Mouse (Mus musculus) frontal cortex, postnatal 10 days (tissue): ENCODE measurements at regions not wholly inside any gene's neighbourhood (a gene's known extent, or its start where the extent isn't known, plus 50 kb on each side); places are given as distances from the start of the nearest gene placed in this dataset.
A peak's percentile ranks its signal among the peaks of the same experiment; 100 is the strongest.

Source experiments
- DNase-seq, 2 experiments: peaks; one replicate each; pipeline ENCODE4 v3.0.0; 2022; ENCODE audit warnings: low spot score in 2 of 2, mixed read lengths in 1 of 2

- no peak for DNase-seq
Observed at GRCm38 (mm10) chr3:121902246-121902645, 50.1 kb upstream of the Arhgap29 start.

GRCm38 (mm10) chr3:121900429-121900844 is 51.9 kb upstream of the Arhgap29 start:
- DNase-seq, result no peak

- DNase-seq, result no peak
Observed at GRCm38 (mm10) chr3:121897821-121898574, 54.3 kb upstream of the Arhgap29 start.

- DNase-seq, result no peak
Observed at GRCm38 (mm10) chr3:121893606-121894005, 58.7 kb upstream of the Arhgap29 start.

GRCm38 (mm10) chr3:121892675-121893074 is 59.7 kb upstream of the Arhgap29 start:
- DNase-seq, result no peak

GRCm38 (mm10) chr3:121891338-121891737 is 61.0 kb upstream of the Arhgap29 start:
- no peak for DNase-seq

GRCm38 (mm10) chr3:121890563-121890962 is 61.8 kb upstream of the Arhgap29 start:
- no peak for DNase-seq

- no peak for DNase-seq
Observed at GRCm38 (mm10) chr3:121886870-121887605, 65.3 kb upstream of the Arhgap29 start.

GRCm38 (mm10) chr3:121886309-121886708 is 66.0 kb upstream of the Arhgap29 start:
- DNase-seq, result no peak

- no peak for DNase-seq
Observed at GRCm38 (mm10) chr3:121885265-121886178, 66.8 kb upstream of the Arhgap29 start.

- DNase-seq, result peak; percentile 71 to 86
Observed at GRCm38 (mm10) chr3:121884328-121885248, 67.8 kb upstream of the Arhgap29 start.

GRCm38 (mm10) chr3:121880355-121880754 is 65.3 kb upstream of the Abcd3 start:
- DNase-seq, result no peak

GRCm38 (mm10) chr3:121875072-121875471 is 60.0 kb upstream of the Abcd3 start:
- DNase-seq, result no peak

- no peak for DNase-seq
Observed at GRCm38 (mm10) chr3:121874576-121874975, 59.5 kb upstream of the Abcd3 start.

- DNase-seq, result no peak
Observed at GRCm38 (mm10) chr3:121873572-121873971, 58.5 kb upstream of the Abcd3 start.

- DNase-seq, result no peak
Observed at GRCm38 (mm10) chr3:121872685-121873084, 57.6 kb upstream of the Abcd3 start.

GRCm38 (mm10) chr3:121871795-121872194 is 56.7 kb upstream of the Abcd3 start:
- no peak for DNase-seq

- no peak for DNase-seq
Observed at GRCm38 (mm10) chr3:121870726-121871125, 55.6 kb upstream of the Abcd3 start.

- peak in 1 of 2 experiments; percentile 14 for DNase-seq
Observed at GRCm38 (mm10) chr3:121869694-121870093, 54.6 kb upstream of the Abcd3 start.

- DNase-seq, result no peak
Observed at GRCm38 (mm10) chr3:121867301-121867700, 52.2 kb upstream of the Abcd3 start.
